ENCODE assay signal across 8 mouse cellular contexts in genomic region chr3:88177106-88177505, GRCm38 (mm10). TPM values are rescaled to one million over a fixed set of nuclear protein-coding genes. Genes with fewer than 3 reads are reported as not detected.
DNase-seq lines count a peak whose midpoint lies in the region; ATAC-seq and TF ChIP-seq lines count a peak whose summit lies in the region.

No protein-coding gene starts in this region.

- no peak for TF ChIP-seq CTCF in midbrain, postnatal 0 days (IDR thresholded peaks at IDR 0.05)

- peak overlapping the region; percentile 81 for H3K9ac ChIP-seq in hindbrain, embryonic 14.5 days
- H3K9ac ChIP-seq in midbrain, postnatal 0 days (replicated peaks; ENCODE audit: low read length, poor library complexity, severe bottlenecking), result peak overlapping the region; percentile 77

- H3K4me3 ChIP-seq in hindbrain, embryonic 14.5 days (replicated peaks; ENCODE audit: low read length), result peak overlapping the region; percentile 61
- peak overlapping the region; percentile 55 for H3K4me3 ChIP-seq in midbrain, postnatal 0 days (ENCODE audit: low read depth, low read length)

- WGBS in hindbrain, embryonic 14.5 days, result 73% methylated on average over 5 of the region's 5 CpGs
- 73% methylated on average over 5 of the region's 5 CpGs for WGBS in midbrain, postnatal 0 days

- H3K27me3 ChIP-seq in hindbrain, embryonic 14.5 days (ENCODE audit: control insufficient read depth, insufficient read depth, low read length), result no peaks in the 10 kb centered on the region
- no peaks in the 10 kb centered on the region for H3K27me3 ChIP-seq in midbrain, postnatal 0 days (ENCODE audit: insufficient read depth, low read length)

- peaks cover 28% of the 10 kb centered on the region for H3K36me3 ChIP-seq in hindbrain, embryonic 14.5 days (replicated peaks; ENCODE audit: control insufficient read depth, insufficient read depth)
- H3K36me3 ChIP-seq in midbrain, postnatal 0 days (ENCODE audit: insufficient read depth, low read length), result peaks cover 8% of the 10 kb centered on the region; the same call in 1 of the 2 replicates

- no peaks in the 10 kb centered on the region for H3K9me3 ChIP-seq in hindbrain, embryonic 14.5 days (ENCODE audit: control insufficient read depth, low read length)
- no peaks in the 10 kb centered on the region for H3K9me3 ChIP-seq in midbrain, postnatal 0 days (ENCODE audit: low read length)

- no peak for ATAC-seq in hindbrain, embryonic 14.5 days (ENCODE audit: low FRiP score)
- ATAC-seq in midbrain, postnatal 0 days (ENCODE audit: low FRiP score), result no peak
- ATAC-seq in inflammation-experienced regulatory T-cells, adult 6 months, result no peak

- H3K4me1 ChIP-seq in hindbrain, embryonic 14.5 days (replicated peaks; ENCODE audit: control insufficient read depth, insufficient read depth, low read length), result peaks cover 6% of the 10 kb centered on the region; the same call in 1 of the 2 replicates
- no peaks in the 10 kb centered on the region for H3K4me1 ChIP-seq in midbrain, postnatal 0 days (ENCODE audit: insufficient read depth, low read length)

- peak overlapping the region; percentile 100 for H3K27ac ChIP-seq in hindbrain, embryonic 14.5 days
- peak overlapping the region; percentile 99 for H3K27ac ChIP-seq in midbrain, postnatal 0 days (ENCODE audit: low read depth, low read length)

- H3K4me2 ChIP-seq in hindbrain, embryonic 14.5 days (replicated peaks), result peak overlapping the region; percentile 74
- peak overlapping the region; percentile 77 for H3K4me2 ChIP-seq in midbrain, postnatal 0 days (ENCODE audit: low read depth, low read length, poor library complexity, severe bottlenecking)

- DNase-seq in adrenal gland, adult 8-10 months, result peak; percentile 73
- no peak for DNase-seq in adrenal gland, postnatal 4 days (ENCODE audit: low spot score in 2 of 2)
- DNase-seq in urinary bladder, postnatal 14 days (ENCODE audit: low spot score), result peak; percentile 22
- no peak for DNase-seq in urinary bladder, postnatal 4 days (ENCODE audit: low spot score in 2 of 2)
- DNase-seq in hindbrain, embryonic 14.5 days (ENCODE audit: low spot score), result no peak
- no peak for DNase-seq in midbrain, postnatal 0 days (ENCODE audit: low spot score)
- no peak for DNase-seq in right cerebral cortex, postnatal 14 days

RNA-seq across cellular contexts. Expression of gene Mef2d, which starts 34.9 kb away (rescaled TPM):
- 100 to 1,000 TPM in 1 of 4 experiments, 10 to 100 TPM in 3; 82.0 to 111 (median 89.0) TPM for total RNA-seq in adrenal gland, adult 8-10 months (2022)
- total RNA-seq in adrenal gland, postnatal 4 days (2021), result 10 to 100 TPM; 90.0 to 92.1 TPM
- 20.4 and 22.4 TPM in 2 replicates for polyA plus RNA-seq in hindbrain, embryonic 14.5 days (2014; fragmentation: Nextera tagmentation; extraction: Ambion mirVana)
- total RNA-seq in midbrain, postnatal 0 days (2014; rRNA removed), result 45.5 and 59.6 TPM in 2 replicates
- 21.5 and 26.1 TPM in 2 replicates for polyA plus RNA-seq in midbrain, postnatal 0 days (2015; fragmentation: Nextera tagmentation; extraction: Ambion mirVana)
- 10 to 100 TPM; 16.6 to 32.0 (median 27.7) TPM for polyA plus RNA-seq in inflammation-experienced regulatory T-cells, adult 6 months (2017; shearing (Covaris generic))

Comparison
In these comparisons a context has a peak if more than half of its experiments do, and no peak if none do; other contexts are left out.
1. DNase-seq: peak in adrenal gland, adult 8-10 months (single experiment) and urinary bladder, postnatal 14 days (single experiment); none in adrenal gland, postnatal 4 days (0 of 2), urinary bladder, postnatal 4 days (0 of 2), hindbrain, embryonic 14.5 days (single experiment), midbrain, postnatal 0 days (single experiment) and right cerebral cortex, postnatal 14 days (single experiment).